Mouse (Mus musculus) liver, embryonic 16.5 days (tissue): ENCODE measurements around the gene Trim66. TPM values are rescaled to one million over a fixed set of nuclear protein-coding genes. Genes with fewer than 3 reads are reported as not detected.
A peak's percentile ranks its signal among the peaks of the same experiment; 100 is the strongest.

ENCODE experiments used
- ATAC-seq: fragments of 200-750 bp; cut with Nextera tagmentation; 2 replicates; pipeline ENCODE4 v1.8.0; 2017; ENCODE audit warnings: low read depth, mild to moderate bottlenecking, moderate number of reproducible peaks, moderate library complexity
- H3K27ac ChIP-seq: fragments of 300-500 bp; sonication (generic); 2 replicates; pipeline ENCODE4 v1.5.1; 2014; ENCODE audit warnings: mild to moderate bottlenecking, low read length
- H3K27me3 ChIP-seq: fragments of 300-500 bp; sonication (generic); 2 replicates; pipeline ENCODE4 v1.6.1; 2014; ENCODE audit warnings: low read depth, low read length, mixed read lengths; ENCODE audit not compliant: control insufficient read depth, insufficient read depth
- H3K36me3 ChIP-seq: fragments of 300-500 bp; sonication (generic); 2 replicates; pipeline ENCODE4 v1.6.1; 2014; ENCODE audit warnings: mild to moderate bottlenecking; ENCODE audit not compliant: control insufficient read depth, insufficient read depth
- H3K4me1 ChIP-seq: fragments of 300-500 bp; sonication (generic); 2 replicates; pipeline ENCODE4 v1.6.1; 2014; ENCODE audit warnings: low read depth, low read length, mixed read lengths; ENCODE audit not compliant: control insufficient read depth
- H3K4me2 ChIP-seq: fragments of 300-500 bp; sonication (generic); 2 replicates; pipeline ENCODE4 v1.6.1; 2014; ENCODE audit warnings: low read depth, low read length, mixed read lengths
- H3K4me3 ChIP-seq: fragments of 300-500 bp; sonication (generic); 2 replicates; pipeline ENCODE4 v1.5.1; 2014; ENCODE audit warnings: low read depth, mild to moderate bottlenecking, low read length
- H3K9ac ChIP-seq: fragments of 300-500 bp; sonication (generic); 2 replicates; pipeline ENCODE4 v1.6.1; 2014; ENCODE audit warnings: low read depth, low read length
- H3K9me3 ChIP-seq: fragments of 300-500 bp; sonication (generic); replicated peaks from 2 replicates; pipeline ENCODE4 v1.6.1; 2016; ENCODE audit warnings: low read length; ENCODE audit not compliant: control insufficient read depth
- WGBS: fragments of 180-500 bp; shearing (Covaris S2); extraction: QIAGEN DNeasy Blood & Tissue Kit; methylation state at CpG from one replicate; pipeline ENCODE4 v1.1.7; 2014; ENCODE audit not compliant: insufficient replicate concordance; 5-methylcytosine and 5-hydroxymethylcytosine counted together
- polyA plus RNA-seq: library from polyadenylated mRNA; unstranded; fragments of >200 nt; fragmentation: Nextera tagmentation; extraction: Ambion mirVana; gene quantifications from 2 replicates; pipeline ENCODE4 v1.2.1, GENCODE M21; 2015

Trim66 gene
- polyA plus RNA-seq, 1 experiment from 2014 or later, result 0.04 TPM

DNA sequence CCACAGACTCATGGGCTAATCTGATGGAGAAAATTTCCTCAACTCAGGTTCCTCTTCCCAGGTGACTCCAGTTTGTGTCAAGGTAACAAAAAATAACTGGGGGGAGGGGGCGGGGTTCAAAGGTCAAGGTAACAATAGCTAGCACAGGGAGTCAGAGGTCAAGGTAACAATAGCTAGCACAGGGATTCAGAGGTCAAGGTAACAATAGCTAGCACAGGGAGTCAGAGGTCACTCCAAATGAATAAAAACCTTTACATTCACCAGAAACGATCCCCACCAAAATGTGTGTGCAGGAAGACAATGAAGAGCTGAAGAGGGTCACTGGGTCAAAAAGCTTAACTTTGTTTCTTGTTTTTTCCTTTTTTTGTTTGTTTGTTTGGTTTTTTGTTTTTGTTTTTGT, 59.9 kb downstream of the Trim66 start:
- Histone ChIP-seq H3K9me3 (no peaks in the 10 kb centered on the region), H3K9ac (no peak overlapping the region), H3K27ac (no peak overlapping the region), H3K4me1 (no peaks in the 10 kb centered on the region), H3K36me3 (no peaks in the 10 kb centered on the region), H3K27me3 (no peaks in the 10 kb centered on the region), H3K4me2 (no peak overlapping the region), H3K4me3 (no peak overlapping the region)
- 54% methylated on average over 2 of the region's 2 CpGs for WGBS
- no peak for ATAC-seq

DNA sequence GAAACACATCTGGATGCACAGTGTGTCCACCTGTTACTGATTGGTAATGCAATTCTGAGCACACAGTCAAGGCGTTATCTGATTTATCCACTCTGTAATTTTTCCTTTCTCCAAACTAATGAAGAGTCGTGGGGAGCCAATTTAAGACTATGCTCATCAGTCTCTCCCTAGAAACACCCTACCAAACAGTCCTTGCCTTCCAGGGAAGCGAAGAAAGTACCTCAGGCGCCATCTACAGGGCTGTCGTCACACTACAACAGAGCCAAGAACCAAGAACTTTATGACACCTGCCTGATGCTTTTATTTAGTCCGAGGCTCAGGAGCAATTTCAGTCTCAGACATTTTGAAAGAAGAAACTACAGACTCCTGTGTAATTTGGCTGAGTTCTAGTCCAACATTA, 62.9 kb downstream of the Trim66 start:
- Histone ChIP-seq H3K36me3 (no peaks in the 10 kb centered on the region), H3K27ac (no peak overlapping the region), H3K9me3 (no peaks in the 10 kb centered on the region), H3K9ac (no peak overlapping the region), H3K4me2 (no peak overlapping the region), H3K27me3 (no peaks in the 10 kb centered on the region), H3K4me1 (no peaks in the 10 kb centered on the region), H3K4me3 (no peak overlapping the region)
- WGBS, result 6% methylated on average over 6 of the region's 6 CpGs
- no peak for ATAC-seq

DNA sequence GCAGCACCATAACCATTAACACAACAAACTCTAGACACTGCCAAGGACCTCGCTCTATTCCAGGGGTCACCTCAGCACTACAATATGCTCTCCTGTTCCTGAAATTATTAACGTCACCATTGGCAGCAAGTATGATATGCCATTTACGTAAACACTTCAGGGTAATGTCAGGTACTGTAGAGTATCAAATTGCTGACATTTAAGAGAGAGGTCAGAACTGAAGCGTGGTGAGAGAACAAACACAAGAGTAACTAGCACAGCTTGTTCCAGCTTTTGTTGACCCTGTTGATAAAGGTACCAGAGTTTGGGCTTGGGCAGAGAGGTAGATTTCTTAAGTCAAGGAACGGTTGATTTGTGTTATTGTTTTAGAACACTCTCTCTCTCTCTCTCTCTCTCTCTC, 65.2 kb downstream of the Trim66 start:
- H3K27ac ChIP-seq, result no peak overlapping the region
- H3K9me3 ChIP-seq, result no peaks in the 10 kb centered on the region
- WGBS, result 58% methylated on average over 5 of the region's 5 CpGs
- H3K4me2 ChIP-seq, result no peak overlapping the region
- no peak overlapping the region for H3K9ac ChIP-seq
- H3K27me3 ChIP-seq, result peaks cover 22% of the 10 kb centered on the region
- no peak for ATAC-seq
- no peaks in the 10 kb centered on the region for H3K36me3 ChIP-seq
- H3K4me3 ChIP-seq, result no peak overlapping the region
- no peaks in the 10 kb centered on the region; the same call in 1 of the 2 replicates for H3K4me1 ChIP-seq

DNA sequence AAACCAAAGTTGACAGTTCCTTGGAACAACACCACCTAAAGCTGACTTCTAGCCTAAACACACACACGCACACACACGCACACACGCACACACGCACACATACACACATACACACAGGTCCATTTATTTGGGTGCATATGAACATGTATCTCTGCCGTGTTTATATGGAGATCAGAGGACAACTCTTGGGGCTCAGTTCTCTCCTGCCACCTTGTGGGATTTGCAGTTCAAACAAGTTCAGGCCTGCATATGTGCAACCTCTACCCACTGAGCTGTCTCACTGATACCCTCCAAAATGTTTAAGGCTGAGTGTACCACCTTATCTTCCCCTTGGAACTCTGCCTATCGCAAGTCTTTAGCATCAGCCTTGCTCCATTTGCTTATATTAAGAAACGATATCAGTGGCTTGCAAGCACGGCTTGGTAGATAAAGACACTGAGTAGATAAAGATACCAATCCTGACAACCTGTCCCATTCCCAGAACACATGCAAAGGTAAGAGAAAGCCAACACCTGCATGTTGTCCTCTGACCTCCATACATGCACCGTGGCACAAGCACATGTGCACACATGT, 67.2 kb downstream of the Trim66 start:
- H3K36me3 ChIP-seq, result no peaks in the 10 kb centered on the region
- H3K4me1 ChIP-seq, result no peaks in the 10 kb centered on the region; the same call in 1 of the 2 replicates
- no peak overlapping the region for H3K4me3 ChIP-seq
- ATAC-seq, result no peak
- H3K27ac ChIP-seq, result no peak overlapping the region
- H3K9me3 ChIP-seq, result no peaks in the 10 kb centered on the region
- H3K27me3 ChIP-seq, result peaks cover 24% of the 10 kb centered on the region
- H3K9ac ChIP-seq, result no peak overlapping the region
- 61% methylated on average over 9 of the region's 9 CpGs for WGBS
- H3K4me2 ChIP-seq, result no peak overlapping the region

DNA sequence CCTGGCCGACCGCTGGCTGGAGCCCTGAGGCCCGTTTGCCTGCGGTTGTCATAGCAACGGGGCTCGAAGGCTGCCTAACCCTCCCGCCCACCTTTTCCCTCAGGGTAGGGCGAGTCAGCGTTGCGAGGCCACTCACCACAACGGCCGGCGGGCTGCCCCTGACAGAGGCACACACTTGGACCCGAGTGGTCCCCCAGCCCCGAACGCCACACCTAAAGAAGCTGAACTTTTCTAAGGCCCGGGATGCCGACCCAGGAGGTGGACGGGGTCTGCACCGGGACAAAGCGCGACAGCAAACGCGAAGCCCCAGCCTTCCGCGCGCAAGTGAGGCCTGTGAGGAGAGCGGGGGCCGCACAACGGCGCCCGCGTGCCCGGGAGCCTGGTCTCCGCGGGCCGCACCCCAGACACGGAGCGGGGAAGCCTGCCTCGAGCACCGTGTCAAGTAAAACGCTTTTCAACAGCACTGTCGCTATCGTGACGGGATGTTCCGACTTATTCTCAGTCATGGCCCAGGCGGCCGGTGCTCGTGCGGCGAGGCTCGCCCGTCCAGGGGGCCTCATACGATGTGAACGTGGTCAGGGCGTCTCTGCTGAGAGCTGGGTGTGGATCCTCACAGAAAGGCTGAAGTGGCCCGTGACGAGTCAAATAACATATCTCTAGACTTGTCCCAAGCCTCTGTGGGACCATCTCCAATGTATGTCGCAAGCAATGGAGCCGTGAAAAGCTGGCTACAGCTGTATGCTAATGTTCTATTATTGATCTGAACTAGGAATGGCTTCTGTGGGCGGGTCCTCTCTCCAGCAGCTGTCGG, 68.9 kb downstream of the Trim66 start, which contains the start of gene Stk33:
Stk33 (minus strand) TSS at position 301 of the 811 bp plus-strand sequence.
- Histone ChIP-seq H3K9ac (0 out of 2 replicates have a peak within 1 kb of the TSS, but pooled peaks have one; percentile 27), H3K27ac (no peak within 1 kb of the TSS)
- ATAC-seq, result no peak

DNA sequence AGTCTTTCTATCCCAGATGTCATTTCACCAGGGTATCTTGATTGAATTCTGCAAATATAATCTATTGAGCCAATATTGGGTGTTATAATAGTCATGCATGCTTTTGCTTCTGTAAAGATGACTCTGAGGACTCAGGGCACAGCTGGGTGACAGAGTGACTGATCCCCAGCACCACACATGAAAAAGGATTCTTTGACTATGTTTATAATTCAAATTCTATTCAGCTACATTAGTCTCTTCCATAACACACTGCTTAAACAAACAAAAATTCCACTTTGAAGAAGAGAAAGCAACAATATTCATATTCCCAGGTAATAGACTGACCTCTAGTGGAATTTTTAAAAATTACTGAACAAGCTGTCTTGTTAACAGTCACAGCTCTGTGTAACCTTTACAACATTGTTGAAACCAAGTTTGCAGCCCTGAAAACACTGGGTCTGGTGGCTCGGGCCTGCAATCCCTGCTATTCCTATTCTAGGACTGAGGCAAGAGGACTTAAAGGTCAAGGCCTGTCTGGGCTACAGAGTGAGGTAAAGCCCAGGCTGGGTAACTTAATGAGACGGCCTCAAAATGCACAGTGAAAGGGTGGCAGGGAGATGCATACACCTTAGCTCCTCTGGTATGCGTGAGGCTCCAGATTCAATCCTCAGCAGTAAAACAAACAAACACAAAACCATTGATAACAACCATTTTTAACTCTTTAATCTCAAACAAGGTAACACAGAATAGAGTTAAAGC, 83.3 kb downstream of the Trim66 start:
- ATAC-seq, result no peak
- Histone ChIP-seq H3K36me3 (no peaks in the 10 kb centered on the region), H3K9me3 (no peaks in the 10 kb centered on the region), H3K4me3 (no peak overlapping the region), H3K27me3 (no peaks in the 10 kb centered on the region), H3K4me1 (no peaks in the 10 kb centered on the region), H3K9ac (no peak overlapping the region), H3K27ac (no peak overlapping the region), H3K4me2 (no peak overlapping the region)
- 37% methylated on average over 3 of the region's 3 CpGs for WGBS

More for the DNA sequence above, 68.9 kb downstream of the Trim66 start, which contains the start of gene Stk33:
- WGBS, result 2% methylated on average over 62 of the region's 62 CpGs
- H3K9me3 ChIP-seq, result no peaks in the 10 kb centered on the region
- H3K4me1 ChIP-seq, result no peaks in the 10 kb centered on the region; the same call in 1 of the 2 replicates
- peak within 1 kb of the TSS; percentile 41 for H3K4me3 ChIP-seq
- H3K36me3 ChIP-seq, result no peaks in the 10 kb centered on the region
- H3K4me2 ChIP-seq, result peak within 1 kb of the TSS; percentile 62
- H3K27me3 ChIP-seq, result peaks cover 24% of the 10 kb centered on the region

DNA sequence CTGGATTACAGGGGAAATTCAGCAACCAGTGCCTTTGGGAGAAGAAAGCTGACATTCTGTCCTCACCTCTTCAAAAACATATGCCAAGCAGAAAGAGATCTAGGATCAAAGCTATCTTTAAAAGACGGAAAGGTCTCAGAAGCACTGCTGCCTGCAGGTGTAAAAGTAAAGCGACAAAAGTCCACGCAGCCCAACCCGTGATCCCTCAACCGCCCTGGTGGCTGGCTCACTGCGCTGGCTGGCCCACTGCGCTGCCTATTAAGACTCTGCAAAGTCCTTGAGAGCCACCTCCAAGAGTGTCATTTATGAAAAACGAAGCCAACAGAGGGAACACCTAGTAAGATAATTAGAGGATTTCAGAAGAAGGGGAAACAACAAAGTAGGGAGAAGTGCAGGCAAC, 85.1 kb downstream of the Trim66 start:
- H3K4me3 ChIP-seq, result no peak overlapping the region
- H3K36me3 ChIP-seq, result no peaks in the 10 kb centered on the region
- WGBS, result 60% methylated on average over 8 of the region's 8 CpGs
- no peaks in the 10 kb centered on the region for H3K9me3 ChIP-seq
- no peak for ATAC-seq
- no peak overlapping the region for H3K9ac ChIP-seq
- no peak overlapping the region for H3K4me2 ChIP-seq
- no peaks in the 10 kb centered on the region for H3K4me1 ChIP-seq
- H3K27me3 ChIP-seq, result no peaks in the 10 kb centered on the region
- H3K27ac ChIP-seq, result no peak overlapping the region

DNA sequence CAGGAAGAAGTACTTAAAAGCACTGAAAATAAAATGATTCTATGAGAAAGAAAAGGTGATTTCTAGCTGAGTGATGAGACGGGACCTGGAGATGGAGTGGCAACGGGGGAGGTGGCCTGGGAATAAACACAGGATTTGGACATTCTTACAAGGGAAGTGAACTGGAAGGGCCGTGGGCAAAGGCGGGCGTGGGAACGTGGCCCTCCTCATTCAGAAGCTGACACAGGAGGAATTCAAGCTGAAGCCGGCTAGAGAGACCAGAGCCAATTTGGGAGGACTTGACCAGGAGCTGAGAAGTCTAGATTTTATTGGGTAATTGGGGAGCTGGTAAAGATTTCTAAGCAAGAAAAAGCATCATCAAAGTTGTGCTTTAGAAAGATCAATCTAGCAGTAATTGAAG, 102.4 kb downstream of the Trim66 start:
- Histone ChIP-seq H3K4me1 (no peaks in the 10 kb centered on the region), H3K9me3 (no peaks in the 10 kb centered on the region), H3K4me3 (no peak overlapping the region), H3K27me3 (no peaks in the 10 kb centered on the region), H3K9ac (no peak overlapping the region), H3K36me3 (no peaks in the 10 kb centered on the region), H3K4me2 (no peak overlapping the region), H3K27ac (no peak overlapping the region)
- 55% methylated on average over 7 of the region's 7 CpGs for WGBS
- ATAC-seq, result no peak

DNA sequence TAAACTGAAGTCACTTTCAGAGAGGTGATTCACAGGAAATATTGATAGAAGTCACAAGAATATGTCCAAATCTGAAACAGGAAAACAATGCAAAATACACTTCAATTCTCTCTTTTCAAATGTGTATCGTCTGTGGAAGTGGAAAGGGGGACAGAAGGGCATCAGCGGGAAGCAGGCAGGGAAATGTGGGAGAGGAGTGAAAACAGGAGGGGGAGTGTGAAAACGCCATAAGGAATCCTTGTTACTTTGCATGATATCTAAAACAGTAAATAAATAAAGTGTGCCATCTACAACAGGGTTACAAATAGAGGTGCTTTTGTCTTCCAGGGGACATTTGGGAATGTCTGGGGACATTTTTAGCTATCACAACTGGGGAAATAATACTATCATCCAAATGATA, 108.6 kb downstream of the Trim66 start:
- Histone ChIP-seq H3K4me2 (no peak overlapping the region), H3K9ac (no peak overlapping the region), H3K9me3 (no peaks in the 10 kb centered on the region), H3K27ac (no peak overlapping the region), H3K4me1 (no peaks in the 10 kb centered on the region), H3K36me3 (no peaks in the 10 kb centered on the region), H3K4me3 (no peak overlapping the region), H3K27me3 (no peaks in the 10 kb centered on the region)
- 40% methylated on average over 3 of the region's 3 CpGs for WGBS
- no peak for ATAC-seq
